Mouse (Mus musculus): ENCODE results near the gene Iqcn. TPM values are rescaled to one million over a fixed set of nuclear protein-coding genes. Genes with fewer than 3 reads are reported as not detected.

Gene Iqcn
- polyA plus RNA-seq, 1 experiment from 2014 or later = 0.05 TPM

- Histone ChIP-seq H3K4me3 (no peak overlapping the region), H3K9ac (no peak overlapping the region), H3K27ac (no peak overlapping the region), H3K9me3 (replicated peaks) (no peaks in the 10 kb centered on the region), H3K27me3 (peaks cover 10% of the 10 kb centered on the region; the same call in 1 of the 2 replicates), H3K36me3 (ENCODE audit: poor library complexity, severe bottlenecking) (peaks cover 11% of the 10 kb centered on the region), H3K4me1 (peaks cover 38% of the 10 kb centered on the region), H3K4me2 (no peak overlapping the region)
- no peak for ATAC-seq
- 5% methylated on average over 3 of the region's 3 CpGs for WGBS
Observed at GRCm38 (mm10) chr8:70763354-70763753, 60.1 kb downstream of the Iqcn start.

GRCm38 (mm10) chr8:70764026-70764425, 60.8 kb downstream of the Iqcn start:
- 87% methylated on average over 8 of the region's 8 CpGs for WGBS
- no peak overlapping the region for H3K4me3 ChIP-seq
- H3K4me2 ChIP-seq = no peak overlapping the region
- no peak overlapping the region for H3K27ac ChIP-seq
- no peaks in the 10 kb centered on the region for H3K9me3 ChIP-seq (replicated peaks)
- H3K36me3 ChIP-seq (ENCODE audit: poor library complexity, severe bottlenecking) = peaks cover 18% of the 10 kb centered on the region
- H3K4me1 ChIP-seq = peaks cover 31% of the 10 kb centered on the region
- H3K27me3 ChIP-seq = peaks cover 10% of the 10 kb centered on the region; the same call in 1 of the 2 replicates
- no peak for ATAC-seq
- no peak overlapping the region for H3K9ac ChIP-seq

GRCm38 (mm10) chr8:70764676-70765075, 61.4 kb downstream of the Iqcn start:
- no peak for ATAC-seq
- 93% methylated on average over 13 of the region's 13 CpGs for WGBS
- H3K4me3 ChIP-seq = no peak overlapping the region
- no peak overlapping the region for H3K27ac ChIP-seq
- H3K36me3 ChIP-seq (ENCODE audit: poor library complexity, severe bottlenecking) = peaks cover 21% of the 10 kb centered on the region
- no peaks in the 10 kb centered on the region for H3K9me3 ChIP-seq (replicated peaks)
- no peak overlapping the region for H3K4me2 ChIP-seq
- H3K9ac ChIP-seq = no peak overlapping the region
- peaks cover 10% of the 10 kb centered on the region; the same call in 1 of the 2 replicates for H3K27me3 ChIP-seq
- H3K4me1 ChIP-seq = peaks cover 25% of the 10 kb centered on the region

DNA sequence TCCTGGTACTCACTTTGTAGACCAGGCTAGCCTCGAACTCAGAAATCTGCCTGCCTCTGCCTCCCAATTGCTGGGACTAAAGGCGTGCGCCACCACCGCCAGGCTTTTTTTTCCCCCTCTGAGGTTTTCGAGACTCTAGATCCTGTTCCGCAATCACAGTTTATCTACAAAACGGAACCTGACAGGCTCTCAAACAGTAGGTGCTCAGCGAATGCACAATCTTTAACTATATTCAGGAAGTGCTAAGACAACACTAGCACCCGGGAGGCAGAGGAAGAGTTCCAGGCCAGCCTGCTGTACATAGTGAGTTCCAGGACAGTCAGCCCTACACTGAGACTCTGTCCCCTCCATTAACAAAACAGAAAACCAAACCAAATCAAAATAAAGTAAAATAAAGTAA, 62.1 kb downstream of the Iqcn start:
- WGBS = 89% methylated on average over 9 of the region's 9 CpGs
- peaks cover 28% of the 10 kb centered on the region for H3K36me3 ChIP-seq (ENCODE audit: poor library complexity, severe bottlenecking)
- H3K4me2 ChIP-seq = peak overlapping the region; percentile 62
- H3K9ac ChIP-seq = no peak overlapping the region
- no peaks in the 10 kb centered on the region for H3K9me3 ChIP-seq (replicated peaks)
- ATAC-seq = no peak
- H3K27me3 ChIP-seq = peaks cover 10% of the 10 kb centered on the region; the same call in 1 of the 2 replicates
- no peak overlapping the region for H3K4me3 ChIP-seq
- H3K4me1 ChIP-seq = peaks cover 18% of the 10 kb centered on the region
- no peak overlapping the region for H3K27ac ChIP-seq

DNA sequence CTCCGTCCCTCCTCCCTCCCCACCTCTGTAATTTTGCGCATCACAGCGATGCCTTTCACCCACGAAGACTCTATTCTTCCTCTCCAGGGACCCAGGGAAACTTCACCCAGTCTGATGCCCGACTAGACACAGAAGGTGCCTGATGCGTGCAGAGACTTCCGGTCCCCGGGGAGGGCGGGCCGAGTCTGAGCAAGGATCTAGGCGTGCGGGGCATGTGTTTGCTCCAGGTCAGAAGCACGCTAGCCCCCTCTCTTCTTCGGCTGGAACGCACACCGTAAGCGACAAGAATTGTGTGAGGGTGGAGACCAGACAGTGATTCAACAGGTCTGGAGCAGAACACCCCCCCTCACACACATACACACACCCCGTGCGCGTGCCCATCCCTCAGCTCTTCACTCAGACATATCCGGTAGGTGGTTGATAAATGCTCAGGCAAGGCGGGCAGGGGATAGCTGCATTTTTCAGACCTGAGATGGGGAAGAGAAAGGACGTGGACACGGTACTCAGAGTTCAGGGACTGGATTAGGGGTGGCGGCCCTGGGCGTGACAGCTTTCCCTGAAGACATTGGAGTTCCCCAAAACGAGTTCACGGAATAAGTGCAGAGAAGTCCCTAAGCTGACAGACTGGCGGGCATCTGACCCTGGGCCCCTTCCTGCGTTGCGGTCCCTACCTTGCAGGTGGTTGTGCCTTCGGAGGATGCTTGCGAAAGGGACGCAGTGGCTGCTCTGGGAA, 62.7 kb downstream of the Iqcn start:
- Histone ChIP-seq H3K9me3 (replicated peaks) (no peaks in the 10 kb centered on the region), H3K27me3 (peaks cover 10% of the 10 kb centered on the region; the same call in 1 of the 2 replicates), H3K4me2 (peak overlapping the region; percentile 62), H3K4me3 (peak overlapping the region; percentile 27), H3K4me1 (peaks cover 17% of the 10 kb centered on the region), H3K36me3 (ENCODE audit: poor library complexity, severe bottlenecking) (peaks cover 35% of the 10 kb centered on the region), H3K9ac (peak overlapping the region; percentile 63), H3K27ac (no peak overlapping the region)
- no peak for ATAC-seq
- WGBS = 3% methylated on average over 34 of the region's 34 CpGs

DNA sequence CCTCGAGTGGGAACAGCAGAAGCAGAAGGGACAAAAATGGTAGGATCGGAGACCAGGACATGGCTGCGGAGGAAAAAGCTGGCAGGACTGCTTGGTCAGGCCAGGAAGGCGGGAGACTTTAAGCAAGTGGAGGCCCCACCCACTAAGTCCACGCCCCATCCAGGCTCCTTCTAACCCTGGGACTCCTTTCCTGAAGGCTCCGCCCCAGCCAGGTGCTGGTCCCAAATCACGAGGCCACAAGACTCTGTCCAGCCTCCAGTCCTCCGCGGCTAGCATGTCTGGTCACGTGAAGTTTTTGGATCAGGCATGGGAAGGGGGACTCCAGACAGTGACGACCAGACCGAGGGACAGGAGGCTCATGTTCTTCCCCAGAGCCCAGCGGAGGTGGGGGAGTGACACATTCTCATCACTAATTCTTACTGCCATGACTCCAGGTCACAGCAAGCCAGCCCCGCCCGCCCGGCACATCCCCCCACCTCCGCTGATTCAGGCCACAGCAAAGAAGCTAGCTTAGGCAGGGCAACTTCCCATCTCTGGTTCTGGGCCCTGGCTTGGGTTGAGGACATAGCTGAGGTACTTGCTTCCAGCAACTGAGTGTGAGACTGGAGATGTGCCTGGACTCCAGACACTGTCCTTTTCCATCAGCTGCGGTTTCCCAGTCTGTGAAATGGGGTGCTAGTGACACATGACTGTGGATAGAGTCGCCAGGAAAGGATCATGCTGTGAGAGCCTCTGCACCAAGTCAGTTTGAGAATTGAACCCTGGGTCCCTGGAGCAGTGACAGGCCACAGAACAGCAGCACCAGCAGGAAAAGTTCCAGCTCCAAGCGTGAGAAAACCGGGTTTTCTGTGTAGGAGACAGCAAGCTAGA, 63.5 kb downstream of the Iqcn start:
- Histone ChIP-seq H3K4me3 (peak overlapping the region; percentile 27), H3K27ac (no peak overlapping the region), H3K27me3 (peaks cover 10% of the 10 kb centered on the region; the same call in 1 of the 2 replicates), H3K4me2 (peak overlapping the region; percentile 62), H3K4me1 (peaks cover 17% of the 10 kb centered on the region), H3K9ac (peak overlapping the region; percentile 63), H3K9me3 (replicated peaks) (no peaks in the 10 kb centered on the region), H3K36me3 (ENCODE audit: poor library complexity, severe bottlenecking) (peaks cover 43% of the 10 kb centered on the region)
- 8% methylated on average over 21 of the region's 21 CpGs for WGBS
- ATAC-seq = no peak

Other genes starting within 250 kb of the Iqcn start
- 15.3 and 16.4 TPM in 2 replicates for gene Klhl26, start 226.5 kb upstream of the Iqcn start, polyA plus RNA-seq (2015; fragmentation: Nextera tagmentation; extraction: Ambion mirVana)
- gene Tmem59l, start 216.1 kb upstream of the Iqcn start, polyA plus RNA-seq (2015; fragmentation: Nextera tagmentation; extraction: Ambion mirVana) = 32.5 and 38.0 TPM in 2 replicates
- 0.86 and 0.92 TPM in 2 replicates for gene Crlf1, start 210.3 kb upstream of the Iqcn start, polyA plus RNA-seq (2015; fragmentation: Nextera tagmentation; extraction: Ambion mirVana)
- gene Rex1bd, start 196.7 kb upstream of the Iqcn start, polyA plus RNA-seq (2015; fragmentation: Nextera tagmentation; extraction: Ambion mirVana) = 150 and 154 TPM in 2 replicates
- 812 and 920 TPM in 2 replicates for gene Uba52, start 192.7 kb upstream of the Iqcn start, polyA plus RNA-seq (2015; fragmentation: Nextera tagmentation; extraction: Ambion mirVana)
- 357 and 385 TPM in 2 replicates for gene Fkbp8, start 175.7 kb upstream of the Iqcn start, polyA plus RNA-seq (2015; fragmentation: Nextera tagmentation; extraction: Ambion mirVana)
- gene Kxd1, start 175.5 kb upstream of the Iqcn start, polyA plus RNA-seq (2015; fragmentation: Nextera tagmentation; extraction: Ambion mirVana) = 52.5 and 53.6 TPM in 2 replicates
- 16.5 and 16.6 TPM in 2 replicates for gene Ell, start 164.0 kb upstream of the Iqcn start, polyA plus RNA-seq (2015; fragmentation: Nextera tagmentation; extraction: Ambion mirVana)
- 87.1 and 105 TPM in 2 replicates for gene Isyna1, start 109.1 kb upstream of the Iqcn start, polyA plus RNA-seq (2015; fragmentation: Nextera tagmentation; extraction: Ambion mirVana)
- 81.9 and 101 TPM in 2 replicates for gene Ssbp4, start 94.6 kb upstream of the Iqcn start, polyA plus RNA-seq (2015; fragmentation: Nextera tagmentation; extraction: Ambion mirVana)
- gene Lrrc25, start 87.3 kb upstream of the Iqcn start, polyA plus RNA-seq (2015; fragmentation: Nextera tagmentation; extraction: Ambion mirVana) = 0.65 and 0.68 TPM in 2 replicates
- 0.15 TPM in 1 of 2 replicates, not detected in the other for gene Gdf15, start 71.0 kb upstream of the Iqcn start, polyA plus RNA-seq (2015; fragmentation: Nextera tagmentation; extraction: Ambion mirVana)
- gene Pgpep1, start 43.1 kb upstream of the Iqcn start, polyA plus RNA-seq (2015; fragmentation: Nextera tagmentation; extraction: Ambion mirVana) = 64.6 and 80.8 TPM in 2 replicates
- gene Lsm4, start 30.2 kb upstream of the Iqcn start, polyA plus RNA-seq (2015; fragmentation: Nextera tagmentation; extraction: Ambion mirVana) = 238 and 239 TPM in 2 replicates
- 58.6 and 68.8 TPM in 2 replicates for gene Jund, start 4.5 kb upstream of the Iqcn start, polyA plus RNA-seq (2015; fragmentation: Nextera tagmentation; extraction: Ambion mirVana)
- not detected in 2 replicates for gene Gm3336, start 15.1 kb downstream of the Iqcn start, polyA plus RNA-seq (2015; fragmentation: Nextera tagmentation; extraction: Ambion mirVana)
- gene Pde4c, start 20.3 kb downstream of the Iqcn start, polyA plus RNA-seq (2015; fragmentation: Nextera tagmentation; extraction: Ambion mirVana) = 0.10 TPM in 1 of 2 replicates, not detected in the other
- 180 and 188 TPM in 2 replicates for gene Rab3a, start 51.2 kb downstream of the Iqcn start, polyA plus RNA-seq (2015; fragmentation: Nextera tagmentation; extraction: Ambion mirVana)
- 44.8 and 48.0 TPM in 2 replicates for gene Mpv17l2, start 57.5 kb downstream of the Iqcn start, polyA plus RNA-seq (2015; fragmentation: Nextera tagmentation; extraction: Ambion mirVana)
- 84.3 and 84.6 TPM in 2 replicates for gene Pik3r2, start 73.3 kb downstream of the Iqcn start, polyA plus RNA-seq (2015; fragmentation: Nextera tagmentation; extraction: Ambion mirVana)
- 15.8 and 16.0 TPM in 2 replicates for gene Mast3, start 101.6 kb downstream of the Iqcn start, polyA plus RNA-seq (2015; fragmentation: Nextera tagmentation; extraction: Ambion mirVana)
- gene Il12rb1, start 105.0 kb downstream of the Iqcn start, polyA plus RNA-seq (2015; fragmentation: Nextera tagmentation; extraction: Ambion mirVana) = 0.09 TPM in 1 of 2 replicates, not detected in the other
- 5.6 and 5.7 TPM in 2 replicates for gene Arrdc2, start 136.3 kb downstream of the Iqcn start, polyA plus RNA-seq (2015; fragmentation: Nextera tagmentation; extraction: Ambion mirVana)
- gene Kcnn1, start 159.8 kb downstream of the Iqcn start, polyA plus RNA-seq (2015; fragmentation: Nextera tagmentation; extraction: Ambion mirVana) = 11.2 and 13.5 TPM in 2 replicates
- gene Ccdc124, start 170.5 kb downstream of the Iqcn start, polyA plus RNA-seq (2015; fragmentation: Nextera tagmentation; extraction: Ambion mirVana) = 169 and 179 TPM in 2 replicates
- gene Slc5a5, start 189.3 kb downstream of the Iqcn start, polyA plus RNA-seq (2015; fragmentation: Nextera tagmentation; extraction: Ambion mirVana) = 0.50 and 0.67 TPM in 2 replicates
- gene Rpl18a, start 194.0 kb downstream of the Iqcn start, polyA plus RNA-seq (2015; fragmentation: Nextera tagmentation; extraction: Ambion mirVana) = 3,255 and 3,517 TPM in 2 replicates
- 57.0 and 58.2 TPM in 2 replicates for gene Map1s, start 202.5 kb downstream of the Iqcn start, polyA plus RNA-seq (2015; fragmentation: Nextera tagmentation; extraction: Ambion mirVana)

Data from forebrain, embryonic 13.5 days (tissue).